Mouse (Mus musculus) kidney, postnatal 36 days (tissue): ENCODE data around the gene Def6.

Experiments used
- DNase-seq, 2 experiments: peaks; one replicate each; pipeline ENCODE4 v3.0.0; 2021 to 2022; ENCODE audit warnings: mixed read lengths in 2 of 2

The Def6 gene

DNA sequence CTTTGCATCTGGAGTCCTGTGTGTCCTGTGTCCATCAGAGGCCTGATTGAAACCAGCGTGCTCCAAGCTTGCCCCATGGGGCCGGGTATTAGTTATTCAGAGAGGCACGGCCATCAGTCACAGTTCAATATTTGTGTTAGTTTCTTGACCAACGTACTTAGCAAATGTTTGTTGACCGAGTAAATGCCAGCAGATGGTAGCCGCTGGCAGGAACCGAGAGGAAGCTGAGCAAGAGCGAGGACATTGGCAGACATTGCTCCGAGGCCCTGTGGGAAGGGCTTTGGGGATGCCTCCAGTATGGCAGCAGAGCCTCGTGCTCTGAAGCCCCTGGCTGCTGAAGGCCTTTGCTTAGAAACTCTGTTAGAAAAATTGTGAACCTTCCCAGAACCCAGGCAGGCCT, 70.1 kb downstream of the Def6 start:
- no peak for DNase-seq

DNA sequence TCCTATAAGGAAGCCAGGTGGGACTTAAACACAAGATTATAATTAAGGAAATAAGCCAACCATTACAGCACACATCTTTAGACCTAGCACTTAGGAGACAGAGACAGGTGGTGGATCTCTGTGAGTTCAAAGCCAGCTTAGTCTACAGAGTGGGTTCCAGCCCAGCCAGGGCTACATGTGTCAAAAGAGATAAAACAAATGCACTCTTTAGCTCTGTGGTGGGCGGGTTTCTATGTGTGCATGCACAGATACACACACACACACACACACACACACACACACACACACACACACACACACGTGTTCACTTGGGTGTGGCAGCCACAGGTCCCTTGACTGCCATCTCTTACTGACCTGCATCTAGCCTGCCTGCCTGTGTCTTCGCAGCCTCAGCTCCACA, 70.6 kb downstream of the Def6 start:
- no peak for DNase-seq
